7 mouse cellular contexts compared by ENCODE assay signal in the genomic region with DNA sequence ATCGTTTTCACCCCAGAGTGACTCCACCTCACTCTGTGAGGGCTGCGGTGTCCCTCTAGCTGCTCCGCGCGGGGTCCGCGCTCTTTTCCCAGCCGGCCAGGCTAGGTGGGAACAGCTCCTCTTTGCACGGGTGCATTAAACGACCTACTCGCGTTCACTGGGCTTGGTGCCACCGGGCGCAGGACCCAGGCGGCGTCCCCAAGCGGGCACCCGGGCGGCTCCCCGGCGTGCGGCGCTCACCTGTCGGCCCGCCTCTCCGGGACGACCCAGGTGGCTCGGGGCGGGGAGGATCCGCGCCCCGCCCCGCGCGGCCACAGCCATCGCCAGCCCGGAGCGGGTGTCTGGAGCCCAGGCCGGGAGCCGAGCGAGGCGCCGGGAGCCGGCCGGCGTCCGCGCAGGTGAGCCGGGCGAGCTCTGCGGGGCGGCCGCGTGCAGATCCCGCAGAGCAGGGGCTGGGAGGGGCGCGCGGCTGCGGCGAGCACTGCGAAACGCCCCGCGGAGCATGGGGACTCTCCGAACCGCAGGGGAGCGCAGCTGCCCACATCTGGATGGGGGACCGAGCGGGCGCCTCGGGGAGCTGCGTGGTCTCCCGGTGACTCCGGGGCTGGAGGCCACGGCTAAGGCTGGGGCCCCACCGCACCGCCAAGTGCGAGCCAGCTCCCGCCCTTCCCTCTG. TPM values are rescaled to one million over a fixed set of nuclear protein-coding genes. Genes with fewer than 3 reads are reported as not detected.
A peak's percentile ranks its signal among the peaks of the same experiment; 100 is the strongest.
DNase-seq lines count a peak whose midpoint lies in the region; ATAC-seq lines count a peak whose summit lies in the region.

Lypd6b (plus strand) TSS at position 313 of the 675 bp plus-strand sequence.

- peak within 1 kb of the TSS; percentile 72 for H3K9ac ChIP-seq in hindbrain, embryonic 12.5 days
- peak within 1 kb of the TSS; percentile 51 for H3K9ac ChIP-seq in limb, embryonic 15.5 days

- WGBS in embryonic facial prominence, embryonic 10.5 days: under 1% methylated on average over 79 of the region's 79 CpGs
- WGBS in hindbrain, embryonic 12.5 days: 1% methylated on average over 79 of the region's 79 CpGs
- WGBS in limb, embryonic 15.5 days: under 1% methylated on average over 79 of the region's 79 CpGs

- H3K9me3 ChIP-seq in embryonic facial prominence, embryonic 10.5 days: no peaks in the 10 kb centered on the region
- H3K9me3 ChIP-seq in hindbrain, embryonic 12.5 days (replicated peaks): no peaks in the 10 kb centered on the region
- no peaks in the 10 kb centered on the region for H3K9me3 ChIP-seq in limb, embryonic 15.5 days

- no peaks in the 10 kb centered on the region for H3K36me3 ChIP-seq in embryonic facial prominence, embryonic 10.5 days (replicated peaks)
- H3K36me3 ChIP-seq in hindbrain, embryonic 12.5 days: no peaks in the 10 kb centered on the region
- H3K36me3 ChIP-seq in limb, embryonic 15.5 days: no peaks in the 10 kb centered on the region

- peak; percentile 37 for DNase-seq in right cerebral cortex, postnatal 4 days
- DNase-seq in right cerebral cortex, adult 2 months (ENCODE audit: low spot score in 2 of 2): no peak
- DNase-seq in embryonic facial prominence, embryonic 10.5 days (ENCODE audit: low spot score): peak; percentile 61
- peak; percentile 49 for DNase-seq in naive thymus-derived CD4-positive, alpha-beta T cell, adult 2 months (ENCODE audit: low read depth)
- no peak for DNase-seq in right cerebral cortex, postnatal 36 days (ENCODE audit: low spot score in 2 of 2)

- ATAC-seq in hindbrain, embryonic 12.5 days (ENCODE audit: low FRiP score): peak; percentile 74
- ATAC-seq in limb, embryonic 15.5 days (ENCODE audit: insufficient number of reproducible peaks, low FRiP score, low TSS enrichment, low read depth): no peak

- H3K4me3 ChIP-seq in embryonic facial prominence, embryonic 10.5 days: peak within 1 kb of the TSS; percentile 77
- peak within 1 kb of the TSS; percentile 67 for H3K4me3 ChIP-seq in hindbrain, embryonic 12.5 days
- H3K4me3 ChIP-seq in limb, embryonic 15.5 days: peak within 1 kb of the TSS; percentile 59

- H3K27ac ChIP-seq in embryonic facial prominence, embryonic 10.5 days (replicated peaks): peak within 1 kb of the TSS; percentile 84
- H3K27ac ChIP-seq in hindbrain, embryonic 12.5 days: no peak within 1 kb of the TSS
- 0 out of 2 replicates have a peak within 1 kb of the TSS, but pooled peaks have one; percentile 40 for H3K27ac ChIP-seq in limb, embryonic 15.5 days

- peaks cover 16% of the 10 kb centered on the region for H3K4me1 ChIP-seq in embryonic facial prominence, embryonic 10.5 days
- H3K4me1 ChIP-seq in hindbrain, embryonic 12.5 days: peaks cover 12% of the 10 kb centered on the region
- H3K4me1 ChIP-seq in limb, embryonic 15.5 days: peaks cover 16% of the 10 kb centered on the region

- peak within 1 kb of the TSS; percentile 100 for H3K4me2 ChIP-seq in hindbrain, embryonic 12.5 days (replicated peaks)
- H3K4me2 ChIP-seq in limb, embryonic 15.5 days: peak within 1 kb of the TSS; percentile 100

- peaks cover 59% of the 10 kb centered on the region for H3K27me3 ChIP-seq in embryonic facial prominence, embryonic 10.5 days (replicated peaks; ENCODE audit: low read depth, poor library complexity, severe bottlenecking)
- H3K27me3 ChIP-seq in hindbrain, embryonic 12.5 days: peaks cover 45% of the 10 kb centered on the region
- H3K27me3 ChIP-seq in limb, embryonic 15.5 days: peaks cover 25% of the 10 kb centered on the region

RNA-seq across cellular contexts. Expression of gene Lypd6b, which starts in this region (rescaled TPM):
- 2.9 and 3.9 TPM in 2 replicates for polyA plus RNA-seq in embryonic facial prominence, embryonic 10.5 days (2016; fragmentation: Nextera tagmentation; extraction: Ambion mirVana)
- 1.7 and 2.6 TPM in 2 replicates for polyA plus RNA-seq in hindbrain, embryonic 12.5 days (2016; fragmentation: Nextera tagmentation; extraction: Ambion mirVana)
- 15.8 and 18.7 TPM in 2 replicates for polyA plus RNA-seq in limb, embryonic 15.5 days (2015; fragmentation: Nextera tagmentation; extraction: Ambion mirVana)

Comparison
In these comparisons a context has a peak if more than half of its experiments do, and no peak if none do; other contexts are left out.
1. DNase-seq: peak in right cerebral cortex, postnatal 4 days (single experiment), embryonic facial prominence, embryonic 10.5 days (single experiment) and naive thymus-derived CD4-positive, alpha-beta T cell, adult 2 months (single experiment); none in right cerebral cortex, adult 2 months (0 of 2) and right cerebral cortex, postnatal 36 days (0 of 2).
2. Peak in every context shown above with its lines, with median percentiles within 50 percentile points of each other: H3K4me3 ChIP-seq.